Mouse (Mus musculus) bone marrow, adult 2 months (tissue): ENCODE data around the gene Ms4a5.
"Not testable (repeated sequence)": the region's sequence is repeated elsewhere in the genome, so short reads cannot be mapped to it uniquely, and the experiment has no call there.

Source experiments
- CTCF ChIP-seq: fragments of 200-500 bp; IDR thresholded peaks from 2 replicates; pipeline ENCODE4 v1.5.1; 2011; ENCODE audit warnings: low read length, control low read depth; ENCODE audit not compliant: control insufficient read depth, insufficient read depth
- POLR2A ChIP-seq: fragments of 200-500 bp; IDR thresholded peaks from 2 replicates; pipeline ENCODE4 v1.6.1; 2011; ENCODE audit warnings: low read depth, mild to moderate bottlenecking, control low read depth, low read length, borderline replicate concordance; ENCODE audit not compliant: control insufficient read depth

GRCm38 (mm10) chr19:11262932-11263331, 20.7 kb downstream of the Ms4a5 start:
- TF ChIP-seq CTCF, POLR2A: not testable (repeated sequence)
